Mouse (Mus musculus) neural tube, embryonic 13.5 days (tissue): ENCODE data around the gene Dock8. TPM values are rescaled to one million over a fixed set of nuclear protein-coding genes. Genes with fewer than 3 reads are reported as not detected.

Experiments used
- ATAC-seq: fragments of 200-750 bp; cut with Nextera tagmentation; 2 replicates; pipeline ENCODE4 v1.8.0; 2017; ENCODE audit warnings: low read depth, mild to moderate bottlenecking, moderate TSS enrichment, moderate library complexity
- H3K27ac ChIP-seq: fragments of 300-500 bp; sonication (generic); replicated peaks from 2 replicates; pipeline ENCODE4 v1.5.1; 2015; ENCODE audit warnings: moderate library complexity, mild to moderate bottlenecking, inconsistent platforms
- H3K27me3 ChIP-seq: fragments of 300-500 bp; sonication (generic); 2 replicates; pipeline ENCODE4 v1.6.1; 2015; ENCODE audit warnings: mild to moderate bottlenecking, inconsistent platforms
- H3K36me3 ChIP-seq: fragments of 300-500 bp; sonication (generic); 2 replicates; pipeline ENCODE4 v1.6.1; 2015; ENCODE audit warnings: mild to moderate bottlenecking, inconsistent platforms
- H3K4me1 ChIP-seq: fragments of 300-500 bp; sonication (generic); replicated peaks from 2 replicates; pipeline ENCODE4 v1.6.1; 2015; ENCODE audit warnings: inconsistent platforms
- H3K4me2 ChIP-seq: fragments of 300-500 bp; sonication (generic); 2 replicates; pipeline ENCODE4 v1.6.1; 2015; ENCODE audit warnings: inconsistent platforms, mild to moderate bottlenecking, moderate library complexity
- H3K4me3 ChIP-seq: fragments of 300-500 bp; sonication (generic); 2 replicates; pipeline ENCODE4 v1.5.1; 2015; ENCODE audit warnings: mild to moderate bottlenecking, inconsistent platforms
- H3K9ac ChIP-seq: fragments of 300-500 bp; sonication (generic); 2 replicates; pipeline ENCODE4 v1.6.1; 2015; ENCODE audit warnings: moderate library complexity, mild to moderate bottlenecking, inconsistent platforms
- H3K9me3 ChIP-seq: fragments of 300-500 bp; sonication (generic); 2 replicates; pipeline ENCODE4 v1.6.1; 2016; ENCODE audit warnings: inconsistent platforms
- WGBS: fragments of 180-500 bp; shearing (Covaris S2); methylation state at CpG from one replicate; pipeline ENCODE4 v1.1.7; 2015; 5-methylcytosine and 5-hydroxymethylcytosine counted together
- polyA plus RNA-seq: library from polyadenylated mRNA; unstranded; fragments of >200 nt; fragmentation: Nextera tagmentation; extraction: Ambion mirVana; gene quantifications from 2 replicates; pipeline ENCODE4 v1.2.1, GENCODE M21; 2015

Gene Dock8
- polyA plus RNA-seq, 1 experiment from 2014 or later: 1.5 TPM

DNA sequence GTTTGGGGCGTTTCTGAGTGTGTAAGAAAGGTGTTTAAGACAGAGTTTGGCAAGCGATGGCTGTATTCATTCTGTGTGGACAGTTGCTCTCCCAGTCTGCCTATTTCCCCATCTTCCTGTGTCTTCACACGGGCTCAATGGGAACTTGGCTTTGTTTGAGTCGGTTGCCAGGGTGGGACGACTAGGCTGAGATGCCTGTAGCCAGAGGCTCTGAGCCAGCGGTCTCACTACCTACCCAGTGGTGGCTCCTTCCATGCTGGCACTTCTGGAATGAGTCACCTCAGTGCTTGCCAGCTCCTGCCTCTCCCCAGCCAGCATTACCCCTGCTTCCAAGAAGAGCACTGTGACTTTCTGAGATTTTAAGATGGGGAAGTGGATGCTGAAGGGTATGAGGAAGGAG, 75.4 kb downstream of the Dock8 start:
- Histone ChIP-seq H3K36me3 (no peaks in the 10 kb centered on the region), H3K4me1 (peaks cover 4% of the 10 kb centered on the region; the same call in 1 of the 2 replicates), H3K27ac (no peak overlapping the region), H3K9me3 (no peaks in the 10 kb centered on the region), H3K27me3 (no peaks in the 10 kb centered on the region), H3K9ac (no peak overlapping the region), H3K4me3 (no peak overlapping the region), H3K4me2 (no peak overlapping the region)
- WGBS: 79% methylated on average over 6 of the region's 6 CpGs
- ATAC-seq: no peak

DNA sequence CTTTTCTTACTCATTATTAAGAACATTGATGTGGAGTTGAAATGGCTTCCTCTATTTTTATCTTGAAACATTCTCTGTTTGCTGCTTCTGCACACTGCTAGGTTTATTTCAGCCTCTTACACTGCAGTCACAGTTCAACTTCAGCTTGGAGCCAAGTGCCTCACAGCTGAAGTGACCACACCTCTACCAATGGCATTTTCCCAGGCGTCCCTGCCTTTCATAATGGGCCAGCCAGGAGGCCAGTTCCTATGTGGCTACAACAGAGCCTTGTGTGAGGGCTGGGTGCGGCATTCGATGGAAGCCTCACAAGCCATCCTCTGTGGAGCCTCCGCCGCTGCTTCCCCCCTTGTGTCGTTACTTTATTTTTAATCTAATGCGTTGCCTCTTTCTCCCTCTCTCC, 78.3 kb downstream of the Dock8 start:
- Histone ChIP-seq H3K27ac (no peak overlapping the region), H3K36me3 (no peaks in the 10 kb centered on the region), H3K4me1 (no peaks in the 10 kb centered on the region), H3K9ac (no peak overlapping the region), H3K9me3 (no peaks in the 10 kb centered on the region), H3K4me3 (no peak overlapping the region), H3K4me2 (no peak overlapping the region), H3K27me3 (no peaks in the 10 kb centered on the region)
- ATAC-seq: no peak
- WGBS: 77% methylated on average over 7 of the region's 7 CpGs

DNA sequence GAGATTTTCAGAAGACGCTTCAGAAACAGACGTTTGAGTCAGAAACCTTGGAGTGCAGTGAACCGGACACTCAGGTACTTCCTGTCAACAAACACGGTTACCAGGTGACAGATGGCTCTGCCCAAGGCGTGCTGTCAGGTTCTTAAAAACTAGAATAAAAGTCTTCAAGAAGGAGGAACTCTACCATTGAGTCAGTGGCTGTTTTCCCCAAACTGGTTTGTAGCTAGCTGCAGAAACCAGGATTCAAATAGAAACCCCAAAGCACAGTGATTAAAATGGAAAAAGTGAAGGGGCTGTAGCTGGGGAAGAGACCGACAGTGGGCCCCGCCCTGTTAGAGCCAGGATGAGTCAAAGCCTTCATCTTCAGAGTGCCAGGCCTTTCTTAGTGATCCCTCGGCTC, 78.8 kb downstream of the Dock8 start:
- H3K9ac ChIP-seq: no peak overlapping the region
- H3K4me2 ChIP-seq: no peak overlapping the region
- H3K9me3 ChIP-seq: no peaks in the 10 kb centered on the region
- H3K36me3 ChIP-seq: no peaks in the 10 kb centered on the region
- no peaks in the 10 kb centered on the region for H3K27me3 ChIP-seq
- no peak overlapping the region for H3K27ac ChIP-seq
- no peak overlapping the region for H3K4me3 ChIP-seq
- H3K4me1 ChIP-seq: no peaks in the 10 kb centered on the region
- no peak for ATAC-seq
- 84% methylated on average over 8 of the region's 8 CpGs for WGBS

DNA sequence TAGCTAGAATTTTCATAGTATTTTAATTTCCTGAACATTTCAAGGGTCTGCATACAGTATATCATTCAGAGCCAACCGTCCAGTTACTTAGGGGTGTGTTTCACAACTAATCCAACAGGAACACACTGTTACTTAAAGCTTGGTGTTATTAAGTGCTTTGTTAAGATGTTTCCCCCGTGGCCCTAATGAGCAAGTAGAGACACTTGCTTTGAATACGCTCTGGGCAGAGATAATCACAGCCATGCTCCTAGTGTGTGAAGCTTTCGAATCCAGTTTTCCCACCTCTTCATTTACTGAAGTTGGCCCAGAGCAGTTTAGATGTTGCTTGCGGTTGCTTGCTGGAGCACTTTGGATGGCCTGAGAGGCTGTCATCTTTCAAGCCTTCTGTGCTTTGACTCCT, 80.8 kb downstream of the Dock8 start:
- Histone ChIP-seq H3K4me3 (no peak overlapping the region), H3K9me3 (no peaks in the 10 kb centered on the region), H3K4me2 (no peak overlapping the region), H3K9ac (no peak overlapping the region), H3K27me3 (no peaks in the 10 kb centered on the region), H3K27ac (no peak overlapping the region), H3K36me3 (no peaks in the 10 kb centered on the region), H3K4me1 (no peaks in the 10 kb centered on the region)
- 80% methylated on average over 5 of the region's 5 CpGs for WGBS
- ATAC-seq: no peak

DNA sequence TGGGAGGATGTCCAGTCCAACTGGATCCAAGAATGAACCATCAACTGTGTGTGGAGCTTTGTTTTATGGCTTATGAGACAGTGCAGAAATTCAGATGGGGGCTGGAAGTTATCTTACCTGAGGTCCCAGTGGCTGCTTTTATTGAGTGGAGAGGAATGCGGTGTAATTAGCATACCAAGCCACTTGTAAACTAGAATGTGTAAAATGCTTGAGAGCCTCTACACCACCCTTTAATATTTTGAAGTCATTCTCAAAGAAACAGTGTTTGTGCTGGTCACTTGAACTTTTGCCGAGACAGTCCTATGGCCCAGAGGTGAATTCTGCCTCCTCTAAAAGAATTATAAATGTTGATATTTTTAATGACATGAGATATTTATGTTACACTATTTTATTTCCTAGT, 83.5 kb downstream of the Dock8 start:
- ATAC-seq: no peak
- Histone ChIP-seq H3K4me1 (no peaks in the 10 kb centered on the region), H3K4me2 (no peak overlapping the region), H3K9me3 (no peaks in the 10 kb centered on the region), H3K36me3 (no peaks in the 10 kb centered on the region), H3K4me3 (no peak overlapping the region), H3K27me3 (no peaks in the 10 kb centered on the region), H3K9ac (no peak overlapping the region), H3K27ac (no peak overlapping the region)
- WGBS: 89% methylated on average over 2 of the region's 2 CpGs

DNA sequence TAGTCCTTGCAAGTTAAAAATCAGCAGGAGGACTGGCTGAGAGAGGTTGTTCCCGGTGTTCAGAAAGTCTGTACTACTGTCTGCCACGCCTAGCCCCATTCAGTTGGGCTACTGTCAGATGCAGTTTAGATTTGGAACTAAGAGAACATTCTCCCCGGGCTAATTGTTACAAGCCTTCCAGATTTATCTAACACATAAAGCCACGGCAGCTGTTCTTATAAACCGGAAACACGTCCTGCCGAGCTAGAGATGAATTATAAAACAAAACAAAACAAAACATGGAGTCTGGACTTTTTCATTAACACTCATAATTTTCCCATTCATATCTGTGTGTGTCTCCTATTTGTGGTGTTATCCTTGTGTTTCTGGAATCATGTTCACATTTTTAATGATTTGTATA, 87.8 kb downstream of the Dock8 start:
- Histone ChIP-seq H3K36me3 (no peaks in the 10 kb centered on the region), H3K9me3 (no peaks in the 10 kb centered on the region), H3K4me2 (no peak overlapping the region), H3K27me3 (no peaks in the 10 kb centered on the region), H3K4me1 (no peaks in the 10 kb centered on the region), H3K4me3 (no peak overlapping the region), H3K9ac (no peak overlapping the region), H3K27ac (no peak overlapping the region)
- WGBS: 77% methylated on average over 7 of the region's 7 CpGs
- no peak for ATAC-seq

DNA sequence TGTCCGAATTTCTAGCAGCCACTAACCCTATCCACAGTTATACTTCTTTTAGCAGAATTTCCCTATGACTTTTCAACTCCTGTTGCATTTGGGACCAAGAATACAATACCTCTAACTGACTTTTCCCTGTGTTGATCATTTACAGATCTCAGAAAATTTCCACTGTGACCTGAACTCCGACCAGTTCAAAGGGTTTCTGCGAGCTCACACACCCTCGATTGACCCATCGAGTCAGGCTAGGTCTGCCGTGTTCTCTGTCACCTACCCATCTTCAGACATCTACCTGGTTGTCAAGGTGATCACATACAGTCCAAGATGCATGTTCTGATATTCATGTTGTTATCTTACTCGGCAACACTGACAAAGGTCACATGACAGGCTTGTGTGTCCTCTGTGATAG, 90.4 kb downstream of the Dock8 start:
- no peak overlapping the region for H3K4me2 ChIP-seq
- no peak for ATAC-seq
- no peaks in the 10 kb centered on the region for H3K4me1 ChIP-seq
- H3K9ac ChIP-seq: no peak overlapping the region
- 89% methylated on average over 7 of the region's 7 CpGs for WGBS
- H3K27ac ChIP-seq: no peak overlapping the region
- H3K9me3 ChIP-seq: no peaks in the 10 kb centered on the region
- H3K36me3 ChIP-seq: no peaks in the 10 kb centered on the region
- no peak overlapping the region for H3K4me3 ChIP-seq
- H3K27me3 ChIP-seq: no peaks in the 10 kb centered on the region

DNA sequence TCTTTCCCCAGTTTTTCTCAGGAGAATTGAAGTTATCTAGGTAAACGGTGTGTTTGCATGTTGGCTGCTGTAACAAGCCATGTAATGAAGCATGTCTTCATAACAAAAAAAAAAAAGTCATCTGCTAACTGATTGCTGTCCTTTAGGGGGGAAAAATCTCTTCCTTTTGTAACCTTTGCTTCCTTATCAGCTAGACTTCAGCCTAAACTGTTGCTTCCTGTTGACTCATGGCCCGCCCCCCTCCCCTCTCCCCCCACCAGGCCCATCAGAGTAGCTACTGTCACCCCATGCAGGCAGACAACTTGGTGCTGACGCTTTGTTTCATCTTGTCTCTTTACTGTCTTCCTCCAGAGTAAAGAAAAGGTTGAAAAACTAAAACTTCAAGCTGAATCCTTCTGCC, 95.8 kb downstream of the Dock8 start:
- no peak overlapping the region for H3K4me2 ChIP-seq

DNA sequence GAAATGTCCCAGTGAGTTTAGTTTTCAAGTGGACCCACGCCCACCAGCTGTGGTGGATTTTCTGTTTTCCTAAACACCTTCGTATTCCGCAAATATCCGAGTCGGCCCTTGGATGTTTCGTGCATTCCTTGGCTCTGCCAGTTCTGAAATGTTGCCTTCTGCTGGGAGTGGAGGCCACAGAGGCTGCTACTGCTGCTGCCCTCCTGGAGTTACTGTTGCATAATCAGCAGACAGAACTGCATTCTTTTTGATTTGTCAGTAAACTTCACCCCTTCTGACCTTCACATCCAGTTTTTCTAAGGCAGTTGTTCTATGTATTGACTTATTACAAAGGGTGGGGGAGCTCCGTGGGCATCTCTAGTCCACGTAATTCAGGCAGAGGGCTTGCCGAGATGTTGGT, 97.0 kb downstream of the Dock8 start:
- H3K4me1 ChIP-seq: no peaks in the 10 kb centered on the region
- no peak overlapping the region for H3K4me2 ChIP-seq
- 82% methylated on average over 9 of the region's 9 CpGs for WGBS
- no peak overlapping the region for H3K27ac ChIP-seq
- H3K4me3 ChIP-seq: no peak overlapping the region
- no peaks in the 10 kb centered on the region for H3K27me3 ChIP-seq
- H3K9ac ChIP-seq: no peak overlapping the region
- ATAC-seq: no peak
- no peaks in the 10 kb centered on the region for H3K9me3 ChIP-seq
- no peaks in the 10 kb centered on the region for H3K36me3 ChIP-seq

More for the DNA sequence above, 95.8 kb downstream of the Dock8 start:
- Histone ChIP-seq H3K4me3 (no peak overlapping the region), H3K27ac (no peak overlapping the region), H3K4me1 (no peaks in the 10 kb centered on the region), H3K9ac (no peak overlapping the region), H3K27me3 (no peaks in the 10 kb centered on the region), H3K9me3 (no peaks in the 10 kb centered on the region), H3K36me3 (no peaks in the 10 kb centered on the region)
- 53% methylated on average over 3 of the region's 3 CpGs for WGBS
- no peak for ATAC-seq

DNA sequence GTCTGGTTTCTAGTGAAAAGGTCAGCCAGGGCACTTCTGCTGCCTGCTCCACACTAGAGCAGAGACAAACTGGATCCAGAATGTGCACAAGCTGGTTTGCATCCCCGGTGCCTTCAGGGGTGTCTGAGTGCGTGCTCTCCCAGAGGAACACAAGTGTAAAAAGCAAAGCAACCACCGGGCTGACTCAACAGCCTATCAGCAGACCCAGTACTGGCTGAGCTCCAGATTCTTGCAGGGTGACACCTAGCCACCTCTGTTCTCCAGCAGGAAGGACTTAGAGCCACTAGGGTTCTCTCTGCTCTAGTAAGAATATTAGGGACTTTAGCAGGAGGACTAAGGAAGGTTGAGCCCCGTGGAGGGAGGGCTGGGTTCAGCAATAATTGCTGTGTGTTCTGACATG, 97.7 kb downstream of the Dock8 start:
- WGBS: 83% methylated on average over 4 of the region's 4 CpGs
- Histone ChIP-seq H3K27ac (no peak overlapping the region), H3K27me3 (no peaks in the 10 kb centered on the region), H3K4me2 (no peak overlapping the region), H3K4me3 (no peak overlapping the region), H3K9me3 (no peaks in the 10 kb centered on the region), H3K36me3 (no peaks in the 10 kb centered on the region), H3K9ac (no peak overlapping the region), H3K4me1 (no peaks in the 10 kb centered on the region)
- ATAC-seq: no peak

DNA sequence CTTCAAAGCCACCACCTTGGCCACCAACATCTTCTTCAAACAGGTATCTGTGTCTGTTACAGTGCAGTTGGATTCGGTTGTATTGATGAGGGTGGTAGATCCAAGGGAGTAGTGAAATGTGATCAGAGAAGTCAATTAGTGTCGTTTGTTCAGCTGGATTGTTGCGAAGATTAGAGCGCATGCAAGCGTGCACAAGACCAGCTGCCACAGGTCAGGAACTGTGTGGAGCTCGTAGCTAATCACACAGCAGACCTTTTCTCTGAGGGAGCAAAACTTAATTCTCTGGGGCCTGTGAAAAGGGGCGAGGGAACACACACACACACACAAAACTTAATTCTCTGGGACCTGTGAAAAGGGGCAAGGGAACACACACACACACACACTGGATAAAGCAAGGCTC, 98.2 kb downstream of the Dock8 start:
- H3K9me3 ChIP-seq: no peaks in the 10 kb centered on the region
- no peak overlapping the region for H3K9ac ChIP-seq
- H3K4me2 ChIP-seq: no peak overlapping the region
- H3K4me1 ChIP-seq: no peaks in the 10 kb centered on the region
- no peaks in the 10 kb centered on the region for H3K27me3 ChIP-seq
- WGBS: 76% methylated on average over 7 of the region's 7 CpGs
- no peaks in the 10 kb centered on the region for H3K36me3 ChIP-seq
- no peak overlapping the region for H3K4me3 ChIP-seq
- H3K27ac ChIP-seq: no peak overlapping the region
- ATAC-seq: no peak

DNA sequence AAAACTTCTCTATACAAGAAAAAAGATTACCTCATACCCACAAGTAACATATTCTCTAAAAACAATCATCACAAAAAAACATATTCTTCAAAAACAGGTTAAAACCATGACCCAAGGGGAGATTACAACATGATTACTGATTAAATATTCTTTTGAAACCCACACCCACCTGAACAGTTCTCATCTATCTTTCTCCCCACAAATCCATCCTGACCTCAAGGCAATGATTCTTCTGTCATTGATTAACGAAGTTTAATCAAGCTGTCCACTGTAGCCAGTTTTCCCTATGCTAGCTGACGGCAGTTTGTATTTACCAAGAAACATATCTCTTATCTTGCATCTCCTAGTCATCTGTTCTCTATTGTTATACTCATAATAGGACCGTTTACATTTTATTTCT, 98.6 kb downstream of the Dock8 start:
- H3K9me3 ChIP-seq: no peaks in the 10 kb centered on the region
- H3K27ac ChIP-seq: no peak overlapping the region
- no peaks in the 10 kb centered on the region for H3K4me1 ChIP-seq
- no peak for ATAC-seq
- H3K9ac ChIP-seq: no peak overlapping the region
- 80% methylated on average over 3 of the region's 3 CpGs for WGBS
- no peak overlapping the region for H3K4me2 ChIP-seq
- H3K27me3 ChIP-seq: no peaks in the 10 kb centered on the region
- H3K4me3 ChIP-seq: no peak overlapping the region
- H3K36me3 ChIP-seq: no peaks in the 10 kb centered on the region

DNA sequence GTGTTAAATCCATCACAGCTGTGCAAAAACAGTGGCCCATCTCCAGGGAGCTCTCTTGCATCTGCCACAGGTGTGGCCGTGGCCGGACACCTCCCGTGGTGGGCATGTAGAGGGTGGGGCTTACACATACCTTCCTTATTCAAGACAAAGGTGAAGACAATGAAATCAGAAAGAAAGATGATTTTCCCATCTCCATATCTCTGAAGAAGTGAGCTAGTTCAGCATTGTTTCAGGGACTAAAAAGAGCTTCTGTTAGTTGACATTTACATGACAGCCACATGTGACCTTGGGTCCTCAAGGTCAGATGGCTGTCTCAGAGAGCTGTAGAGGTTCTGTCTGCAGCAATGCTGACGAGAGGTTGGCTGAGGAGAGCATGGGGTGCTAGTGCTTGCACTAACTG, 99.6 kb downstream of the Dock8 start:
- Histone ChIP-seq H3K9ac (no peak overlapping the region), H3K4me2 (no peak overlapping the region), H3K27me3 (no peaks in the 10 kb centered on the region), H3K4me3 (no peak overlapping the region), H3K36me3 (no peaks in the 10 kb centered on the region), H3K9me3 (no peaks in the 10 kb centered on the region), H3K4me1 (no peaks in the 10 kb centered on the region), H3K27ac (no peak overlapping the region)
- WGBS: 86% methylated on average over 4 of the region's 4 CpGs
- no peak for ATAC-seq

DNA sequence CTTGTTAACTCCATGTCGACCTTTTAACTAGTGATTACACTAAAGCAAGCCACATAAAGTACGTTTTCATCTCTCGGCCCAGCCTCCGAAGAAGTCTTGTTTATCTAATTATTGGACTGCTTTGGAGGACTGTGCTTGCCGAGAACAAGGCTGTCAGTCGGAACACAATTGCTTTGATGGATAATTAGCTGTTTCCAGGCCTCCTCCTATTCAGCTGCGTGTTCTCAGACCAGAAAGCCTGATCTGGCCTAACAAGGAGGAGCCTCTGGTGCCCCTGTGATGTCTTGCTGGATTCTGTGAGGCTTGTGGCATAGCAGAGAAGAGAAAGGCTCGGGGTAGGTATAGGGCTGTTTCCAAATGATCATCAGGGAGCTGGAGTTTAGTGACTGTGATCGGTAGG, 106.3 kb downstream of the Dock8 start:
- Histone ChIP-seq H3K4me2 (no peak overlapping the region), H3K4me1 (no peaks in the 10 kb centered on the region), H3K9ac (no peak overlapping the region), H3K9me3 (no peaks in the 10 kb centered on the region), H3K27me3 (no peaks in the 10 kb centered on the region), H3K36me3 (no peaks in the 10 kb centered on the region), H3K27ac (no peak overlapping the region), H3K4me3 (no peak overlapping the region)
- no peak for ATAC-seq
- 53% methylated on average over 9 of the region's 9 CpGs for WGBS
